Comparison of ENCODE assay signal across 8 mouse cellular contexts in genomic region chr17:34626773-34627092, GRCm38 (mm10). TPM values are rescaled to one million over a fixed set of nuclear protein-coding genes. Genes with fewer than 3 reads are reported as not detected.
A peak's percentile ranks its signal among the peaks of the same experiment; 100 is the strongest.
DNase-seq lines count a peak whose midpoint lies in the region; ATAC-seq and TF ChIP-seq lines count a peak whose summit lies in the region.

No protein-coding gene starts in this region.

- under 1% methylated on average over 18 of the region's 18 CpGs for WGBS in cerebellum, adult 2 months
- under 1% methylated on average over 15 of the region's 18 CpGs for WGBS in spleen, adult 2 months

- peak overlapping the region; percentile 79 for H3K4me3 ChIP-seq in cerebellum, adult 2 months (replicated peaks; ENCODE audit: insufficient read depth, low read depth, low read length)
- peak overlapping the region; percentile 85 for H3K4me3 ChIP-seq in ES-Bruce4 (ENCODE audit: low read depth, low read length)
- peak overlapping the region; percentile 60 for H3K4me3 ChIP-seq in spleen, adult 2 months (ENCODE audit: extremely low read depth, insufficient read depth, insufficient read length)

- H3K36me3 ChIP-seq in ES-Bruce4 (ENCODE audit: control insufficient read depth, insufficient read depth, low read length, poor library complexity, severe bottlenecking): no peaks in the 10 kb centered on the region
- H3K36me3 ChIP-seq in spleen, adult 2 months (ENCODE audit: control insufficient read depth, insufficient read depth, low read length): peaks cover 3% of the 10 kb centered on the region; the same call in 1 of the 2 replicates

- no peaks in the 10 kb centered on the region for H3K27me3 ChIP-seq in cerebellum, adult 2 months (ENCODE audit: control insufficient read depth, insufficient read depth, low read length)
- peaks cover 4% of the 10 kb centered on the region; the same call in 1 of the 2 replicates for H3K27me3 ChIP-seq in ES-Bruce4 (ENCODE audit: control insufficient read depth, insufficient read depth, low read length, poor library complexity, severe bottlenecking)
- H3K27me3 ChIP-seq in spleen, adult 2 months (ENCODE audit: control insufficient read depth, insufficient read depth, low read length): peaks cover 9% of the 10 kb centered on the region; the same call in 1 of the 2 replicates

- no peaks in the 10 kb centered on the region for H3K9me3 ChIP-seq in ES-Bruce4 (replicated peaks; ENCODE audit: control insufficient read depth, insufficient read depth, low read length, poor library complexity, severe bottlenecking)

- intact Hi-C loops in gastrocnemius, postnatal 14 days (cut with DNase I; ENCODE audit: low total_unique reads): no loop called here

- peak; percentile 45 for ATAC-seq in erythroblast, adult 5-6 weeks (replicated peaks; ENCODE audit: low FRiP score, poor library complexity, severe bottlenecking)

- peaks cover 10% of the 10 kb centered on the region for H3K4me1 ChIP-seq in cerebellum, adult 2 months (ENCODE audit: control insufficient read depth, insufficient read depth, low read length)
- H3K4me1 ChIP-seq in ES-Bruce4 (ENCODE audit: control insufficient read depth, insufficient read depth, low read length): peaks cover 1% of the 10 kb centered on the region
- peaks cover 16% of the 10 kb centered on the region for H3K4me1 ChIP-seq in spleen, adult 2 months (ENCODE audit: control insufficient read depth, insufficient read depth, insufficient read length)

- peak overlapping the region; percentile 73 for H3K27ac ChIP-seq in cerebellum, adult 2 months (ENCODE audit: insufficient read depth, low read length)
- no peak overlapping the region for H3K27ac ChIP-seq in ES-Bruce4 (ENCODE audit: insufficient read depth, low read length)
- H3K27ac ChIP-seq in spleen, adult 2 months (ENCODE audit: insufficient read depth, low read length): peak overlapping the region; percentile 6; the same call in 1 of the 2 replicates

- no peak for TF ChIP-seq EP300 in ES-Bruce4 (IDR thresholded peaks at IDR 0.05; ENCODE audit: insufficient read depth, low read depth, low read length)

- no peak for DNase-seq in cerebellum, adult 2 months
- no peak for DNase-seq in cerebellum, postnatal 25 days
- DNase-seq in induced T-regulatory cell, adult 2 months (ENCODE audit: low read depth): peak; percentile 71
- peak; percentile 58 for DNase-seq in lung, postnatal 36 days
- no peak for DNase-seq in spleen, adult 2 months (ENCODE audit: low read depth in 1 of 2, low spot score in 2 of 2)
- DNase-seq in gastrocnemius, postnatal 14 days: no peak

- peak overlapping the region; percentile 73 for H3K9ac ChIP-seq in ES-Bruce4 (ENCODE audit: low read depth, poor library complexity, severe bottlenecking)

- no peak for TF ChIP-seq POLR2A in cerebellum, adult 2 months (IDR thresholded peaks at IDR 0.05; ENCODE audit: borderline replicate concordance, insufficient read depth, low read length)
- no peak for TF ChIP-seq POLR2A in ES-Bruce4 (IDR thresholded peaks at IDR 0.05; ENCODE audit: insufficient read depth, low read length)
- no peak for TF ChIP-seq POLR2A in spleen, adult 2 months (IDR thresholded peaks at IDR 0.05; ENCODE audit: low read depth, low read length)

- peak; percentile 10; the same call in 1 of the 2 replicates for TF ChIP-seq CTCF in cerebellum, adult 2 months (IDR thresholded peaks at IDR 0.05; ENCODE audit: borderline replicate concordance, insufficient read depth, low read depth, low read length)
- no peak for TF ChIP-seq CTCF in ES-Bruce4 (IDR thresholded peaks at IDR 0.05; ENCODE audit: low read depth, low read length)
- peak; percentile 6; the same call in 1 of the 2 replicates for TF ChIP-seq CTCF in spleen, adult 2 months (IDR thresholded peaks at IDR 0.05; ENCODE audit: extremely low read depth, insufficient read depth, insufficient read length, insufficient replicate concordance)

RNA-seq across cellular contexts. Expression of gene Ppt2, which starts 1.6 kb away (rescaled TPM):
- 57.3 and 66.9 TPM in 2 replicates for polyA plus RNA-seq in cerebellum, adult 2 months (2012; rRNA removed)
- polyA plus RNA-seq in ES-Bruce4 (2011; ENCODE audit: insufficient read depth, insufficient read length, low read depth, missing spikeins): 26.7 and 29.2 TPM in 2 replicates
- 13.6 and 21.3 TPM in 2 replicates for total RNA-seq in erythroblast, adult 5-6 weeks (2015; ENCODE audit: low replicate concordance)
- 2.9 and 3.3 TPM in 2 replicates for total RNA-seq in erythroblast, adult 5-6 weeks (2017; ENCODE audit: low replicate concordance)
- 31.7 and 36.3 TPM in 2 replicates for polyA plus RNA-seq in spleen, adult 2 months (2012; rRNA removed)
- 10 to 100 TPM; 35.7 to 38.9 TPM for total RNA-seq in gastrocnemius, postnatal 14 days (2021)

RNA-seq across cellular contexts. Expression of gene Prrt1, which starts 2.6 kb away (rescaled TPM):
- polyA plus RNA-seq in cerebellum, adult 2 months (2012; rRNA removed): 194 and 222 TPM in 2 replicates
- not detected in 2 replicates for polyA plus RNA-seq in ES-Bruce4 (2011; ENCODE audit: insufficient read depth, insufficient read length, low read depth, missing spikeins)
- total RNA-seq in erythroblast, adult 5-6 weeks (2015; ENCODE audit: low replicate concordance): not detected in 2 replicates
- total RNA-seq in erythroblast, adult 5-6 weeks (2017; ENCODE audit: low replicate concordance): not detected in 2 replicates
- polyA plus RNA-seq in spleen, adult 2 months (2012; rRNA removed): 9.5 and 9.9 TPM in 2 replicates
- total RNA-seq in gastrocnemius, postnatal 14 days (2021): under 1 TPM; 0.27 to 0.47 TPM

RNA-seq across cellular contexts. Expression of gene Egfl8, which starts 11.0 kb away (rescaled TPM):
- polyA plus RNA-seq in cerebellum, adult 2 months (2012; rRNA removed): 6.3 and 7.4 TPM in 2 replicates
- polyA plus RNA-seq in ES-Bruce4 (2011; ENCODE audit: insufficient read depth, insufficient read length, low read depth, missing spikeins): 0.85 and 1.1 TPM in 2 replicates
- total RNA-seq in erythroblast, adult 5-6 weeks (2015; ENCODE audit: low replicate concordance): 2.3 TPM in 1 of 2 replicates, not detected in the other
- total RNA-seq in erythroblast, adult 5-6 weeks (2017; ENCODE audit: low replicate concordance): 0.34 TPM in 1 of 2 replicates, not detected in the other
- polyA plus RNA-seq in spleen, adult 2 months (2012; rRNA removed): 3.2 and 3.9 TPM in 2 replicates
- 10 to 100 TPM in 1 of 2 experiments, 1 to 10 TPM in 1; 5.4 to 11.1 TPM for total RNA-seq in gastrocnemius, postnatal 14 days (2021)

RNA-seq across cellular contexts. Expression of gene Fkbpl, which starts 17.8 kb away (rescaled TPM):
- polyA plus RNA-seq in cerebellum, adult 2 months (2012; rRNA removed): 7.4 and 8.5 TPM in 2 replicates
- polyA plus RNA-seq in ES-Bruce4 (2011; ENCODE audit: insufficient read depth, insufficient read length, low read depth, missing spikeins): 11.0 and 16.5 TPM in 2 replicates
- not detected in 2 replicates for total RNA-seq in erythroblast, adult 5-6 weeks (2015; ENCODE audit: low replicate concordance)
- 0.42 and 3.9 TPM in 2 replicates for total RNA-seq in erythroblast, adult 5-6 weeks (2017; ENCODE audit: low replicate concordance)
- 1.4 and 1.6 TPM in 2 replicates for polyA plus RNA-seq in spleen, adult 2 months (2012; rRNA removed)
- 1 to 10 TPM; 4.6 to 6.4 TPM for total RNA-seq in gastrocnemius, postnatal 14 days (2021)

RNA-seq across cellular contexts. Expression of gene Atf6b, which starts 20.2 kb away (rescaled TPM):
- 61.4 and 69.4 TPM in 2 replicates for polyA plus RNA-seq in cerebellum, adult 2 months (2012; rRNA removed)
- polyA plus RNA-seq in ES-Bruce4 (2011; ENCODE audit: insufficient read depth, insufficient read length, low read depth, missing spikeins): 31.3 and 32.0 TPM in 2 replicates
- total RNA-seq in erythroblast, adult 5-6 weeks (2015; ENCODE audit: low replicate concordance): 4.2 and 6.9 TPM in 2 replicates
- total RNA-seq in erythroblast, adult 5-6 weeks (2017; ENCODE audit: low replicate concordance): 4.0 and 6.1 TPM in 2 replicates
- polyA plus RNA-seq in spleen, adult 2 months (2012; rRNA removed): 76.4 and 102 TPM in 2 replicates
- total RNA-seq in gastrocnemius, postnatal 14 days (2021): 10 to 100 TPM in 1 of 2 experiments, 1 to 10 TPM in 1; 8.9 to 11.0 TPM

Comparison
In these comparisons a context has a peak if more than half of its experiments do, and no peak if none do; other contexts are left out.
1. DNase-seq: peak in induced T-regulatory cell, adult 2 months (single experiment) and lung, postnatal 36 days (single experiment); none in cerebellum, adult 2 months (0 of 2), cerebellum, postnatal 25 days (0 of 2), spleen, adult 2 months (0 of 2) and gastrocnemius, postnatal 14 days (single experiment).
2. RNA of gene Prrt1, which starts 2.6 kb away (polyA plus RNA-seq): 194 to 222 TPM in cerebellum, adult 2 months; 9.5 to 9.9 TPM in spleen, adult 2 months and not detected in ES-Bruce4; every median in the first group is over 10 times any median in the second.
3. Peak in every context shown above with its lines, with median percentiles within 50 percentile points of each other: H3K4me3 ChIP-seq.